Mouse (Mus musculus) testis, adult 2 months (tissue): ENCODE data around the gene Opn4.

Experiments used
- CTCF ChIP-seq: fragments of 200-500 bp; IDR thresholded peaks from 2 replicates; pipeline ENCODE4 v1.5.1; 2012; ENCODE audit warnings: low read depth, mild to moderate bottlenecking, inconsistent platforms, low read length, moderate library complexity; ENCODE audit not compliant: control insufficient read depth, insufficient read depth, insufficient replicate concordance
- POLR2A ChIP-seq: fragments of 200-500 bp; IDR thresholded peaks from 2 replicates; pipeline ENCODE4 v1.6.1; 2012; ENCODE audit warnings: low read depth, mild to moderate bottlenecking, inconsistent platforms, low read length, moderate library complexity; ENCODE audit not compliant: control insufficient read depth

DNA sequence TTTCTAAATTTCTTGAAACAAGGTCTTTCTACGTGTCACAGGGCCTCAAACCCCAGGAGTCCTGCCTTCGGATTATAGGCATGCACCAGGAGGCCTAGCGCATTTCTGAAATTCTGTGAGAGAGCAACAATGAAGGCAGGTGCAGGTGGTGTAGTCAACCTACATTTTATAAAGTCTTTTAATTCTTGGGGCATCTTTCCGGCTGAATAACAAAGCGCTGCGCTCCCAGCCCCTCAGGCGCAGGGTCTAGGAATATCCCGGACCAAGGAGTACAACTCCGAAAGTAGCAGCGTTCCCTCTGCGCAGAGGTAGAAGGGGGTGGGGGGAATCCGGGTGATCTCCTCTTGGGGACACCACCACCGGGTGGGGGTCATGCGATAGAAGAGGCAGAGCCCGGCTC is 14.6 kb upstream of the Opn4 start:
- TF ChIP-seq POLR2A (no peak), CTCF (no peak)
